Mouse (Mus musculus): Measurements from ENCODE around the gene Sntg2.

Gene Sntg2

GRCm38 (mm10) chr12:30372933-30373501, at the start of gene Sntg2:
Gene Sntg2 (minus strand): TSS chr12:30373375.
- DNase-seq (ENCODE audit: extremely low spot score, low read depth, low spot score), result peak; percentile 18

GRCm38 (mm10) chr12:30416547-30416946, 43.4 kb upstream of the Sntg2 start:
- DNase-seq (ENCODE audit: extremely low spot score, low read depth, low spot score), result no peak

- DNase-seq (ENCODE audit: extremely low spot score, low read depth, low spot score), result no peak
Observed at GRCm38 (mm10) chr12:30415981-30416380, 42.8 kb upstream of the Sntg2 start.

- no peak for DNase-seq (ENCODE audit: extremely low spot score, low read depth, low spot score)
Observed at GRCm38 (mm10) chr12:30402651-30403050, 29.5 kb upstream of the Sntg2 start.

- DNase-seq (ENCODE audit: extremely low spot score, low read depth, low spot score), result no peak
Observed at GRCm38 (mm10) chr12:30400531-30400930, 27.4 kb upstream of the Sntg2 start.

GRCm38 (mm10) chr12:30400114-30400513, 26.9 kb upstream of the Sntg2 start:
- no peak for DNase-seq (ENCODE audit: extremely low spot score, low read depth, low spot score)

GRCm38 (mm10) chr12:30372293-30372692, 882 bp downstream of the Sntg2 start:
- DNase-seq (ENCODE audit: extremely low spot score, low read depth, low spot score), result no peak

GRCm38 (mm10) chr12:30369786-30370185, 3.4 kb downstream of the Sntg2 start:
- peak; percentile 28 for DNase-seq (ENCODE audit: extremely low spot score, low read depth, low spot score)

GRCm38 (mm10) chr12:30369141-30369540, 4.0 kb downstream of the Sntg2 start:
- no peak for DNase-seq (ENCODE audit: extremely low spot score, low read depth, low spot score)

GRCm38 (mm10) chr12:30362306-30362705, 10.9 kb downstream of the Sntg2 start:
- no peak for DNase-seq (ENCODE audit: extremely low spot score, low read depth, low spot score)

- DNase-seq (ENCODE audit: extremely low spot score, low read depth, low spot score), result no peak
Observed at GRCm38 (mm10) chr12:30357666-30358065, 15.5 kb downstream of the Sntg2 start.

- no peak for DNase-seq (ENCODE audit: extremely low spot score, low read depth, low spot score)
Observed at GRCm38 (mm10) chr12:30352393-30352792, 20.8 kb downstream of the Sntg2 start.

GRCm38 (mm10) chr12:30348036-30348435, 25.1 kb downstream of the Sntg2 start:
- no peak for DNase-seq (ENCODE audit: extremely low spot score, low read depth, low spot score)

- DNase-seq (ENCODE audit: extremely low spot score, low read depth, low spot score), result no peak
Observed at GRCm38 (mm10) chr12:30347284-30347683, 25.9 kb downstream of the Sntg2 start.

- DNase-seq (ENCODE audit: extremely low spot score, low read depth, low spot score), result no peak
Observed at GRCm38 (mm10) chr12:30344806-30345205, 28.4 kb downstream of the Sntg2 start.

- DNase-seq (ENCODE audit: extremely low spot score, low read depth, low spot score), result no peak
Observed at GRCm38 (mm10) chr12:30336301-30336700, 36.9 kb downstream of the Sntg2 start.

- DNase-seq (ENCODE audit: extremely low spot score, low read depth, low spot score), result no peak
Observed at GRCm38 (mm10) chr12:30334502-30334901, 38.7 kb downstream of the Sntg2 start.

- peak; percentile 30 for DNase-seq (ENCODE audit: extremely low spot score, low read depth, low spot score)
Observed at GRCm38 (mm10) chr12:30317971-30318370, 55.2 kb downstream of the Sntg2 start.

- no peak for DNase-seq (ENCODE audit: extremely low spot score, low read depth, low spot score)
Observed at GRCm38 (mm10) chr12:30313021-30313420, 60.2 kb downstream of the Sntg2 start.

- no peak for DNase-seq (ENCODE audit: extremely low spot score, low read depth, low spot score)
Observed at GRCm38 (mm10) chr12:30308197-30308939, 64.8 kb downstream of the Sntg2 start.

GRCm38 (mm10) chr12:30292724-30293560, 80.2 kb downstream of the Sntg2 start:
- DNase-seq (ENCODE audit: extremely low spot score, low read depth, low spot score), result peak; percentile 18
